Mouse (Mus musculus) heart, postnatal 0 days (tissue): ENCODE results near the gene Polr2j.

Experiments
- CTCF ChIP-seq: IDR thresholded peaks from 2 replicates; pipeline ENCODE4 v1.5.1; 2016; ENCODE audit warnings: antibody characterized with exemption, control low read depth, low read depth
- EP300 ChIP-seq: IDR thresholded peaks from 2 replicates; pipeline ENCODE4 v1.6.1; 2016; ENCODE audit warnings: antibody characterized with exemption, low read depth

- TF ChIP-seq CTCF (no peak), EP300 (no peak)
Observed at GRCm38 (mm10) chr5:136139393-136139792, 23.0 kb downstream of the Polr2j start.
